Mouse (Mus musculus): ENCODE data around the gene Ccl12. TPM values are rescaled to one million over a fixed set of nuclear protein-coding genes. Genes with fewer than 3 reads are reported as not detected.

Gene Ccl12
- polyA plus RNA-seq, 1 experiment = not detected

GRCm38 (mm10) chr11:82110372-82111248 lies 9.0 kb downstream of the Ccl12 start:
- WGBS = 66% methylated on average over 6 of the region's 6 CpGs
- Histone ChIP-seq H3K4me1 (ENCODE audit: control insufficient read depth, insufficient read depth, low read length) (no peaks in the 10 kb centered on the region), H3K27ac (ENCODE audit: control insufficient read depth, insufficient read depth, low read depth, low read length, poor library complexity) (no peak overlapping the region), H3K4me3 (replicated peaks; ENCODE audit: control insufficient read depth, low read depth, low read length) (no peak overlapping the region)
- TF ChIP-seq CTCF (IDR thresholded peaks at IDR 0.05; ENCODE audit: control insufficient read depth, insufficient read depth, low read length) (no peak), POLR2A (IDR thresholded peaks at IDR 0.05; ENCODE audit: borderline replicate concordance, control insufficient read depth, low read depth, low read length) (no peak)

- TF ChIP-seq CTCF (IDR thresholded peaks at IDR 0.05; ENCODE audit: control insufficient read depth, insufficient read depth, low read length) (no peak), POLR2A (IDR thresholded peaks at IDR 0.05; ENCODE audit: borderline replicate concordance, control insufficient read depth, low read depth, low read length) (no peak)
Observed at GRCm38 (mm10) chr11:82114885-82115284, 13.2 kb downstream of the Ccl12 start, which contains the start of gene Ccl8. Ccl8 (plus strand) TSS chr11:82115185.

GRCm38 (mm10) chr11:82116041-82116440 lies 14.4 kb downstream of the Ccl12 start:
- Histone ChIP-seq H3K4me1 (ENCODE audit: control insufficient read depth, insufficient read depth, low read length) (no peaks in the 10 kb centered on the region), H3K4me3 (replicated peaks; ENCODE audit: control insufficient read depth, low read depth, low read length) (no peak overlapping the region), H3K27ac (ENCODE audit: control insufficient read depth, insufficient read depth, low read depth, low read length, poor library complexity) (no peak overlapping the region)
- 76% methylated on average over 3 of the region's 3 CpGs for WGBS
- TF ChIP-seq CTCF (IDR thresholded peaks at IDR 0.05; ENCODE audit: control insufficient read depth, insufficient read depth, low read length) (no peak), POLR2A (IDR thresholded peaks at IDR 0.05; ENCODE audit: borderline replicate concordance, control insufficient read depth, low read depth, low read length) (no peak)

More at GRCm38 (mm10) chr11:82114885-82115284, 13.2 kb downstream of the Ccl12 start, which contains the start of gene Ccl8:
- H3K27ac ChIP-seq (ENCODE audit: control insufficient read depth, insufficient read depth, low read depth, low read length, poor library complexity) = no peak within 1 kb of the TSS
- 75% methylated on average over 3 of the region's 3 CpGs for WGBS
- H3K4me3 ChIP-seq (replicated peaks; ENCODE audit: control insufficient read depth, low read depth, low read length) = no peak within 1 kb of the TSS
- no peaks in the 10 kb centered on the region for H3K4me1 ChIP-seq (ENCODE audit: control insufficient read depth, insufficient read depth, low read length)

GRCm38 (mm10) chr11:82132977-82133376 lies 31.3 kb downstream of the Ccl12 start:
- Histone ChIP-seq H3K4me3 (replicated peaks; ENCODE audit: control insufficient read depth, low read depth, low read length) (no peak overlapping the region), H3K27ac (ENCODE audit: control insufficient read depth, insufficient read depth, low read depth, low read length, poor library complexity) (no peak overlapping the region), H3K4me1 (ENCODE audit: control insufficient read depth, insufficient read depth, low read length) (no peaks in the 10 kb centered on the region)
- TF ChIP-seq POLR2A (IDR thresholded peaks at IDR 0.05; ENCODE audit: borderline replicate concordance, control insufficient read depth, low read depth, low read length) (no peak), CTCF (IDR thresholded peaks at IDR 0.05; ENCODE audit: control insufficient read depth, insufficient read depth, low read length) (no peak)
- WGBS = 40% methylated on average over 1 of the region's 1 CpGs

- no peak overlapping the region for H3K27ac ChIP-seq (ENCODE audit: control insufficient read depth, insufficient read depth, low read depth, low read length, poor library complexity)
- H3K4me1 ChIP-seq (ENCODE audit: control insufficient read depth, insufficient read depth, low read length) = no peaks in the 10 kb centered on the region
- TF ChIP-seq POLR2A (IDR thresholded peaks at IDR 0.05; ENCODE audit: borderline replicate concordance, control insufficient read depth, low read depth, low read length) (no peak), CTCF (IDR thresholded peaks at IDR 0.05; ENCODE audit: control insufficient read depth, insufficient read depth, low read length) (no peak)
- 83% methylated on average over 2 of the region's 2 CpGs for WGBS
- H3K4me3 ChIP-seq (replicated peaks; ENCODE audit: control insufficient read depth, low read depth, low read length) = no peak overlapping the region
Observed at GRCm38 (mm10) chr11:82136196-82136595, 34.6 kb downstream of the Ccl12 start.

GRCm38 (mm10) chr11:82139492-82140094 lies 37.9 kb downstream of the Ccl12 start:
- Histone ChIP-seq H3K4me1 (ENCODE audit: control insufficient read depth, insufficient read depth, low read length) (no peaks in the 10 kb centered on the region), H3K27ac (ENCODE audit: control insufficient read depth, insufficient read depth, low read depth, low read length, poor library complexity) (no peak overlapping the region), H3K4me3 (replicated peaks; ENCODE audit: control insufficient read depth, low read depth, low read length) (no peak overlapping the region)
- TF ChIP-seq POLR2A (IDR thresholded peaks at IDR 0.05; ENCODE audit: borderline replicate concordance, control insufficient read depth, low read depth, low read length) (no peak), CTCF (IDR thresholded peaks at IDR 0.05; ENCODE audit: control insufficient read depth, insufficient read depth, low read length) (no peak)
- 46% methylated on average over 7 of the region's 7 CpGs for WGBS

Other genes starting within 250 kb of the Ccl12 start
- 0.27 and 0.40 TPM in 2 replicates for gene 5530401A14Rik, start 241.2 kb upstream of the Ccl12 start, polyA plus RNA-seq (2011; ENCODE audit: insufficient read depth, insufficient read length, low replicate concordance, missing spikeins)
- not detected in 2 replicates for gene Asic2, start 133.4 kb upstream of the Ccl12 start, polyA plus RNA-seq (2011; ENCODE audit: insufficient read depth, insufficient read length, low replicate concordance, missing spikeins)
- gene Ccl2, start 66.3 kb upstream of the Ccl12 start, polyA plus RNA-seq (2011; ENCODE audit: insufficient read depth, insufficient read length, low replicate concordance, missing spikeins) = 14.5 TPM in 1 of 2 replicates, not detected in the other
- not detected in 2 replicates for gene Gm17268, start 63.3 kb upstream of the Ccl12 start, polyA plus RNA-seq (2011; ENCODE audit: insufficient read depth, insufficient read length, low replicate concordance, missing spikeins)
- 6.4 TPM in 1 of 2 replicates, not detected in the other for gene Ccl7, start 56.1 kb upstream of the Ccl12 start, polyA plus RNA-seq (2011; ENCODE audit: insufficient read depth, insufficient read length, low replicate concordance, missing spikeins)
- not detected in 2 replicates for gene Ccl11, start 44.0 kb upstream of the Ccl12 start, polyA plus RNA-seq (2011; ENCODE audit: insufficient read depth, insufficient read length, low replicate concordance, missing spikeins)
- gene Ccl8, start 13.3 kb downstream of the Ccl12 start, polyA plus RNA-seq (2011; ENCODE audit: insufficient read depth, insufficient read length, low replicate concordance, missing spikeins) = not detected in 2 replicates
- not detected in 2 replicates for gene Ccl1, start 203.8 kb downstream of the Ccl12 start, polyA plus RNA-seq (2011; ENCODE audit: insufficient read depth, insufficient read length, low replicate concordance, missing spikeins)